Mouse (Mus musculus) mesoderm, embryonic 11.5 days (tissue): Measurements from ENCODE around the gene Kcnh1.

Experiments used
- DNase-seq: peaks from one replicate; pipeline ENCODE4 v3.0.0-alpha.2; 2012; ENCODE audit warnings: low read depth, low spot score

Gene Kcnh1

GRCm38 (mm10) chr1:192522376-192523178, 332.0 kb downstream of the Kcnh1 start:
- no peak for DNase-seq

DNA sequence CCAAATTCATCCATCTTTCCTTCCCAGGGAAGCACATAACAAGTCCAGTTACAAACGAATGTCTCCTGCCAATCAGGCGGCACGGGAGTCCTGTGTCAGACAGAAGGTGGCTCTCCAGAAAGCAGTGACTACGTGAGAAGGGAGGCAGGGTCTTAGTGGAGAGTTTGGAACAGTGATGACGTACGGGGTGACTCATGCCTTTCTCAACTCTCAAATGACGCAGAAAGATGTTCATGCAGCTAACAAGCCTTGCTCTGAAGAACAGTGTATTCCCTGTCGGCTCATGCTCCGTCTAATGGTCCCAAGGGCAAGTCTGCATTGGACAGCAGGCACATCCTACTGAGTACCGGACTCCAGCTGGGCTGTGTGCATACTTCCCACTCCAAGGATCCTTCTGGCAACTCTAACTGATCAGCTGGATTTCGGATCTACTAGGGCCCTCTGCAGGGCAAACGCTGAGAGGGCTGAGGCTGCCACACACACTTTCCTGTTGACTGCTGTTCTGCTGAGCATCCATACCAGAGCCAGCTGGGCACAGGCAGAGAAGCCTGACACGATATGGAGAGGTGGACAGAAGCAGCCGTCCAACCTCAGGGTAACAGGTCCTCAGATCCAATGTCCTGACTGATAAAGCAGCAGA, 335.3 kb downstream of the Kcnh1 start:
- no peak for DNase-seq

DNA sequence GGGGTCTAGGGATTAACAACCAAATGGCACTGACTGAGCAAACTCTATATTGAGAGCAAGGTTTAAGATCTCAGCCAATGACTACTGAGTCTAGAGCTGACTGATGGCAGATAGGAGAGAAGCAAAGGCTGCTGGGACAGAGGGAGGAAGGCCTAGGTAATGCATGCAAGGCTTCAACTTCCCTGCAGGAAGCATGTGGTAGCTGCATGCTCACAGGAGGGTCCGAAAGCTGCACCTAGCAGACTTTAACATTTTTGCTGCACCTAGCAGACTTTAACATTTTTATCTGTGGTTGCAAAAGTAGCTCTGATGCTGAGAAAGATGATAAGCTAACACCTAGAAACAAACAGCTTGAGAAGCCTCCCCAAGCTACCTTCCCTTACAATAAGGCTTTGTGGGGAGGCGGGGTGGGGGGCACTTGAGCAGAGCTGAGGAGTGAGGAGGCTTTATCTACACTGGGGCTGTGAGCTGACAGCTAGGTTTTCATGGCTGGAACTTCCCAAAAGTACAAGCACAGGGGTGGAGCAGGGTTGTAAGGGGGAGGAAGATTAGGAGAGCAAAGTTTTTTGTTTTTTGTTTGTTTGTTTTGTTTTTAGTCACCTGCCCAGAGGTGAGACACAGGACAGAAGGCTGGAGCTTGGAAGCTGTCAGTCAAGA, 341.0 kb downstream of the Kcnh1 start:
- DNase-seq: no peak

GRCm38 (mm10) chr1:192532212-192532611, 341.6 kb downstream of the Kcnh1 start:
- no peak for DNase-seq

DNA sequence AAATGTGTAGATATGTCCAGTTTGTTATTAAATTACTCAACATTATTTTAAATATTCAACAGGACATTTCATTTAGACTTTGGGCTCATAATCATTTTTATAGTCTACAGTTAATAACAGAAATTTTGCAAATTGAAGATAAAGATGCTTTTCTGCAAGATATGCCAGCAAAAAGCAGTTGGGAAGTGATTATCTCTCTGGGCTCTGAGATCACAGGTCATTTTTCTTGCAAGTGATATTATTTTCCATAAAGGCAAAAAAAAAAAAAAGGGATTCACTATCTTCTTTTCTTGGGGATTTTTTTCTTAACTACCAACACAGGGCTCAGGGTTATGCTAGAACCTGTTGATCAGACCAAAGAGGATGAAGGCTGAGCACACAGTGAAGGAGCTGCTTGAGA, 342.4 kb downstream of the Kcnh1 start:
- no peak for DNase-seq

DNA sequence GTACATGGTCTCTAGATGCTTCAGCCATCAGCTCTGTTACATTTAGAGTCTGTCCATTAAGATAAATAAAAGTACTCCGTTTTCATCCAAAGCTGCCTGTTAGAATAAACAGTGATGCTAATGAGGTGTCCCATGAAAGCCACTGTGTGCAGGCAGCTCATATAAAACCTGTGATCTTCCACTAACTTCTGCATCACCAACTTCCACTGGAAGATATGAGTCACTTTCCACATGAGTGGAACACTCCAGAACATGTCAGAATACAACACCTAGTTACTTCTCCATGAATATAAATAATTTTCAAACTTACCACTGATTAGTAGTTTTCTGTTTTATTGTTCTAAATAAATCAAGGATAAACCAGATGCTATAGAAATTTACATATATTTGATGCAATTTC, 345.9 kb downstream of the Kcnh1 start:
- DNase-seq: no peak

GRCm38 (mm10) chr1:192537169-192537568, 346.6 kb downstream of the Kcnh1 start:
- no peak for DNase-seq

GRCm38 (mm10) chr1:192542093-192542492, 351.5 kb downstream of the Kcnh1 start:
- no peak for DNase-seq

GRCm38 (mm10) chr1:192543686-192544085, 353.1 kb downstream of the Kcnh1 start:
- DNase-seq: no peak

GRCm38 (mm10) chr1:192544091-192544490, 353.5 kb downstream of the Kcnh1 start:
- no peak for DNase-seq

DNA sequence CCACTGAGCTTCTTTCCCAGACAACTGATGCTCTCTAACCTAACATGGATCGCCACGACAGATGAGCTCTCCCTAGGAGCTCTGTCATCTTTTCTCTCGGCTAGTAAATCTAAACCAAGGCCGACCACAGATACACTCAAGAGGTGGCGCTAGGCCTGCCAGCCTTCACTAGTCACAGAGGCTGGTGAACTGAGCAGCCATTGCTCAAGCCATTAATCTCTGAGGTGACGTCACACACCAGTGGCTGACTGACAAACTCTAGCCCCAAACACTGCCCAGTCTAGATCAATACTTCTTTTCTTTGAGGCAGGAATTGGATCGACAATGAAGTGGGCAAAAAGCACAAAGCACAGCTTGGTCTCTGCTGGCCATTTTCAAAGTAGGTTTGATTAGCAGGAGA, 354.3 kb downstream of the Kcnh1 start:
- no peak for DNase-seq

GRCm38 (mm10) chr1:192546843-192547242, 356.3 kb downstream of the Kcnh1 start:
- DNase-seq: no peak

DNA sequence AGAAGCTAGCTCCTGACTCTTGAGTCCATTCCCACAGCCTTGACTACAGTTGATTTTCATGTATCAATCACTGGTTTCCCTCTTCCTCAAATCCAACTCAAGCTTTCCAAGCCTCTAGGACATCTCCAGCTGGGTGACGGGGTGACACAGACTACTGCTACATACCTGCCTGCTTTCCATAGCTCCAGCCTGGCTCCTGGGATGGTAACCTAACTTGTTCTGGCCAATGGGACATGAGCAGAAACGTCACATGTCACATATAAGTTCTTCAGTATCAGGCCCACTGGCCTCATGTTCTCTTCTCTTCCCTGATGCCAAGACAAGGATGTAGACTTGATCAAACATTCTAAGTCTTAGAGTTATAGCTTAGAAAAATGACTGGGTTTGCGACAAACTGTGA, 360.0 kb downstream of the Kcnh1 start:
- no peak for DNase-seq

DNA sequence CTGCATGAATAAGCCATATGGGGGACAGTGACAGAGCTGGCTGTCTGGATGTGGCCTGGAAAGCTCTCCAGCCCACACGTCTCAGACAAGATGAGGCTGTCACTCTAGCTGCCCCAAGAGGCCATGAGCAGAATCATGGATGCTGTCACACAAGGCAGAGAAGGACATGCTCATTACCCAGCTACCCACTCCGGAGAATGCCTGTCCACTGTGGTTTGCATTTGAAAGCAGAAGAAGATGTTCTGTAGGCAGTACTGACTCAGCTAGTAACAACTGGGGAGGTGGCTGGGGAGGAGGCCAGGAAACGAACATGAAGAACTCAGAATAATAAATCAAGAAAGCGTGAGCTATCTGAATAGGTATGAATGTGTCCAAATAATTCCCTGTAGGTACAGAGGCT, 364.9 kb downstream of the Kcnh1 start:
- no peak for DNase-seq

GRCm38 (mm10) chr1:192557978-192558594, 367.5 kb downstream of the Kcnh1 start:
- peak; percentile 26 for DNase-seq

DNA sequence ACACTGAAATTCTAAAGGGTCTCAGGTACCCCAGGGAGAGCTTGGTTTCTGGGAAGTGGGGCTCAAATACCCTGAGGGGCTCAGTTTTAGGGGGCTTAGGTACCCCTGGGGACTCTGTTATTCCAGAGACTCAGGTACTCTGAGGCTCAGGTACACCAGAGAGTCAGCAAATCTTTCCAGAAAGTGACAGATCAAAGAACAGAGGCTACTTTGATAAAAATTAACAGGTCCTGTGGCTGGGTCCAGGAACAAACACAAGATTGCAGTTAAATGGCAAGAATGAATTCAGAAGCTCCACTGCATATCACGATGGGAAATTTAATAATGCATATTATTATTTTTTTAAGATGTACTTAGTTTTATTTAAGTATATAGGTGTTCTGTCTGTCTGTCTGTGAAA, 368.8 kb downstream of the Kcnh1 start:
- DNase-seq: no peak
